Mouse (Mus musculus): ENCODE data around the gene Ctbp2.

Ctbp2 gene

GRCm38 (mm10) chr7:133041784-133042183 lies 82.4 kb downstream of the Ctbp2 start:
- no peak for DNase-seq (ENCODE audit: low read depth, low spot score)

GRCm38 (mm10) chr7:133040688-133041345 lies 83.3 kb downstream of the Ctbp2 start:
- DNase-seq (ENCODE audit: low read depth, low spot score) = no peak

DNA sequence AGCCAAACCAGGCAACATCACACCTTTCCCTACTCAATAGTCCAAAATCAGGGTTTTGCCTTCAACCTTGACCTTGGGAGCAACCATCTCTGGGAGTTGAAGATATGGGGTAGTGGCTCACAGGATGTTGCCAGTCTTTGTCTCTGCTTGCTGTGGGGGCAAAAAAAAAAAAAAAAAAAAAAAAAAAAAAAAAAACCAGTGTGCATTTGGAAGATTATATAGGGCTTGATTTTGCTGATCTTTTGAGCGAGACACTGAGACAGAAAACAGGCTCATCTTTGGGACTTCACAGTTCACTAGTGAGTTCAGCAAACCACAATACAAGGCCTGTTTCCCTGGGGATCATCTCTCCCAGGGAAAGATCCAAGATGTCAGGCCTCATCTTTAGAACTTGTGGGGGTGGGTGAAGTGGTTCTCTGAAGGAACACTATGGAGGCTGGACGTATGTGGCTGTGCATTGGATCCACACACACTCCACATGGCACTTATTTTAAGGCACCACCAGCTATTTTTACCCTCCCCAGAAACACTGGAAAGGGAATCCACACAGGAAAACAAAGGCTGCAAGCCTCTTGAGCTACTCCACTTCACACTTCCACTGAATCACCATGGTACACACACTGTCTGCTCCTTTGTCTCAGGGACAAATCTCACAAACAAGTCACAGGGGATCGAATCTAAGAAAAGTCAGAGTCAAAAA lies 84.4 kb downstream of the Ctbp2 start:
- no peak for DNase-seq (ENCODE audit: low read depth, low spot score)

- no peak for DNase-seq (ENCODE audit: low read depth, low spot score)
These were observed 86.5 kb downstream of the Ctbp2 start for GRCm38 (mm10) chr7:133037618-133038017.

DNA sequence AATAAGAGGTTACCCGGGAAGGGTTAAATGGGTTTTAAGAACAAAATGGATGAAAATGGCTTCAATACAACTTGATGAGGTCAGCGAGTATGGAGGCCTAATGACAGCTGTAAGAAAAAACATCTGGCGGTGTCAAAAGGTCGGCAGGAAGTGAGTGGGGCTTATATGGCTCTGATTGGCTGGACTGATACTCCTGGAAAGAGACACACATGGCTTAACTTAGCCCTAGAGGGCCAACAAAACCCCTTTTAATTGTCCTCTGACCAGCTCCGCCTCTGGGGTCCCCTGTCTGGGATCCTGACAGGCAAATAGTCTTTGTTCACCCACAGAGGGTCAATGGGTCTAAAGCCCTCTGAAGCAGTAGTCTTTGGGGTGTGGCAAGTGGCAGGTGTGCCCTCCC lies 86.9 kb downstream of the Ctbp2 start:
- no peak for DNase-seq (ENCODE audit: low read depth, low spot score)

DNA sequence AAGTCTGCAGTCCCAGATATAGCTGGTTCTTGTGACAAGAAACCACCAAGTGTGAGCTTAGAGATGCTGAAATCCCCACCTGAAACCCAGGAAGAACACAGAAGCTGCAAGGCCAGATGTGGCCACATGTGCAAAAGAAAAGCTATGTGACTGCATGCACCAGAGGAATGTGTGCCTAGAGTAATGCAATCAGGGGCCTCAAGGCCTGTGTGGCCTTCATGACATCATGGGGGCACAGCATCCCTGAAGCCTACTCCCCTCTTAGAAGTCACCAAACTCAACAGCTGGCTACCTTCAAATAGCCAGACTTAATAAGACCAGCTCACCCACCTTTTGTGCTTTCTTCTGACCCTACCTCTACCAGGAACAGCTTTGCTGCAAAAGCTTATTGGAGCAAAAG lies 88.3 kb downstream of the Ctbp2 start:
- no peak for DNase-seq (ENCODE audit: low read depth, low spot score)

- no peak for DNase-seq (ENCODE audit: low read depth, low spot score)
These were observed 91.5 kb downstream of the Ctbp2 start for GRCm38 (mm10) chr7:133032589-133033203.

GRCm38 (mm10) chr7:133029496-133030047 lies 94.6 kb downstream of the Ctbp2 start:
- no peak for DNase-seq (ENCODE audit: low read depth, low spot score)

DNA sequence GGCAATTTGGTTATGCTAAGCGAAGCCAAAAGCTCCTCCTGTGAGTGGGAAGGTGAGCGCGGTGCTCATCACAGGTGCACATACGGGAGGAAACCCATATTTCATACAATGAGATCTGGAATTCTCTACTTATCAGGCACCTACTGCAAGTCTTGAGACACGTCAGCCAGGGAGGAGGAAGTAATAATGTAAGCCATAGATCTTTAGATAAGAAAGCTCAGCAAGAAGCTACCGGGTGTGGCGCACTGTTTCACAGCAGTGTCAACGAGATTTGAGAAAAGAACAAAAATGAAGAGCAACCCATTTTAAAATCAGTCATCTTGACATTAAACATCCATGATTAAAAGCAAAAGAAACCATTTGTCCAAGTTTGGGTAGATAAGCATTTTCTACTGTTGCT lies 95.2 kb downstream of the Ctbp2 start:
- no peak for DNase-seq (ENCODE audit: low read depth, low spot score)

GRCm38 (mm10) chr7:133027930-133028329 lies 96.2 kb downstream of the Ctbp2 start:
- no peak for DNase-seq (ENCODE audit: low read depth, low spot score)

- DNase-seq (ENCODE audit: low read depth, low spot score) = no peak
These were observed 99.5 kb downstream of the Ctbp2 start for GRCm38 (mm10) chr7:133024694-133025093.

- DNase-seq (ENCODE audit: low read depth, low spot score) = no peak
These were observed 104.6 kb downstream of the Ctbp2 start for GRCm38 (mm10) chr7:133019481-133020020.

- no peak for DNase-seq (ENCODE audit: low read depth, low spot score)
These were observed 105.2 kb downstream of the Ctbp2 start for GRCm38 (mm10) chr7:133018961-133019360.

GRCm38 (mm10) chr7:133015416-133016070 lies 108.6 kb downstream of the Ctbp2 start:
- DNase-seq (ENCODE audit: low read depth, low spot score) = peak; percentile 83

GRCm38 (mm10) chr7:133014631-133015030 lies 109.5 kb downstream of the Ctbp2 start:
- DNase-seq (ENCODE audit: low read depth, low spot score) = no peak

GRCm38 (mm10) chr7:133013923-133014322 lies 110.2 kb downstream of the Ctbp2 start:
- DNase-seq (ENCODE audit: low read depth, low spot score) = no peak

DNA sequence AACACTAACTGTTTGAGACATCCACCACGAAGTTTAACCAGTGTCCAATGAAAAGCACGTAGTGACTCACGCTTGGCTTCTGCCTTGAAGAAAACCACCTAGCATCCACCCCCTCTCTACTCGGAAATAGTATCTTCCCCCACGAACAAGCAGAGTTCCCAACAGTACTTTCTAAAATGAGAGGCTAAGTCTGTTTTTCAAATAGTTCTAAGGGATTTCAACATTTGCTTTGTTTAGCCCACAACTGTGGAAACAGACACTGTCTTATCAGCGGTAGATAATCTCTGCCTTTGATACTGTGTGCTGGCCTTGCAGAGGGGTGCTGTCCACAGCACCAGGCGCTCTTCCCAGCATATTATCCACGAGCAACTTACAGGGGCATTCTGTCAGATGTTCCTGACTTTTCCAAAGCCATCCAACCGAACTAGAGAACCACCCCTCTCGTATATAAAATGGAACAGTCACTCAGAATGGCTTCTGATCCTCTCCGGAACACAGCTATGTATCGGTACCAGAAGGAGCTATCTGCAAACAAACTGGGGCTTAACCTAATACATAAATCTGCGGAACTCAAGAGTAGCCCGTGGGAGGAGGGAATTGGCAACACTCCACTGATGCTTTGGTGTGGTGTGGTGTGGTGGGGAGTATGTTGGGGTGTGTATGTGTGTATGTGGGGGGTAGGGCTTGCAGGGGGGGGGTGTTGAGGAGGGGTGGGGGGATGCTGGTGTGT lies 111.4 kb downstream of the Ctbp2 start:
- DNase-seq (ENCODE audit: low read depth, low spot score) = peak; percentile 68

DNA sequence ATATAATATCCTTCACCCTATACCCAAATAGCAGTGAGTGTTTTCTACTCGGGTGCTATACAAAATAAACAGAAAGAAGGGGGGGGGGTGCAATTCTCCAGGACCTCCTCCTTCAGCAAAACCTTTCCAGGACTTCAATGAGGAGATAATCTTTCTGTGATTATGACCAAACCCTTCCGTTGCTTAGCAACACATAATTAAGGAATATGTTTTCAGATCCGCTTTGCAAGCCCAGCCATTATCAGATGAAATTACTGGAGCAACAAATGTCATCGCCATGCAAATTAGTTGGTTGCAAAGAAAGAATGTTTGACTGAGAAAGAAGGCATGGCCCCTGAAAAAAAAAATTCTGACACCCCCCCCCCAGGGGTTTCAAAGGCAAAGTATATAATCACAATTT lies 112.5 kb downstream of the Ctbp2 start:
- peak; percentile 80 for DNase-seq (ENCODE audit: low read depth, low spot score)

- DNase-seq (ENCODE audit: low read depth, low spot score) = no peak
These were observed 113.0 kb downstream of the Ctbp2 start for GRCm38 (mm10) chr7:133011191-133011590.

GRCm38 (mm10) chr7:133010477-133010876 lies 113.7 kb downstream of the Ctbp2 start:
- no peak for DNase-seq (ENCODE audit: low read depth, low spot score)

DNA sequence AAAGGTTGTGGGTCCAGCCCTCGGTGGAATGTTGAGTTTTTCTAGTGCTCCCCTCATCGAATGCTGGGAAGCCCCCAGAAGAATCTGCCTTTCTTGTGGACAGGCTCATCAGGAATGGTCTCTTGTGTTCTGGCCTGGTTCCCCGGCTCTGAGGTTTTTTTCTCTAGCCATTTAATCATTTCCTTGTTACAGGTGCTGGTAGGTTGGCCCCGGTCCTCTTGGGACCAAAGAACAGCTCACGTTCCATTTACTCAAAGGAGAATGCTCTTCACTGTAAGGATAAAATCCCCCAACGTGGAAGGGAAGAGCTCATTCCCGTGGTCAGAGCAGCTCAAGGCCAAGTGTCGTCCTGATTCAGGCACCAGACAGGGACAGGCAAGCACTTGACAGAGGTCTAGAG lies 114.5 kb downstream of the Ctbp2 start:
- DNase-seq (ENCODE audit: low read depth, low spot score) = no peak
